Mouse (Mus musculus): ENCODE data around the gene Cpa5. TPM values are rescaled to one million over a fixed set of nuclear protein-coding genes. Genes with fewer than 3 reads are reported as not detected.

The Cpa5 gene
- polyA plus RNA-seq, 1 experiment = 89.5 TPM

DNA sequence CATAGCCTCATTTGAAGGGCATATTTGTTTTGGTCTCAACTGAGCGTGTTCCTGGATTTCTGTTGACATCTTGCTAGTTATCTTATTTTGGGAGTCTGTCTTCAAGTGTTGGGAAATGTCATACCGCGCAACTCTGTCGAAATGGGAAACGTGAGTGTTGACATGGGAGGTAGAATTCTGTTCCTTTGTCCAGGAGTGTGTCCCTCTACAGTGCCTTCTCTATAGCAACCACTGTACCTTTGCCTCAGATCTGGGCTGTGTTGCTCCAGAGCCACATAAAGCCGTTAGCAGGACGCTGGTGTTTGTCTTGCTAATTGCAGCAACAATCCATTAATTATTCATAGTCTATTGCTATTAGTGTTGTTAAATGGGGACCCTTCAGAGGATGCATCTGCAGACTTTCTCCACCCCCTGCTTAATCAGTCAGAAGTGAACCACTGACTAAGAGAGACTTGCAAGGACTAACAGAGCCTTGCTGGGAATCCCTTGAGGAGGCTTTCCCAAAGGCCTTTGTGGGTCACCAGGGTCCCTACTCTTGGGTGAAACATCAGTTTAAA lies 23.8 kb upstream of the Cpa5 start:
- TF ChIP-seq CTCF (IDR thresholded peaks at IDR 0.05; ENCODE audit: control insufficient read depth, insufficient read depth, insufficient replicate concordance, low read depth, low read length) (no peak), POLR2A (IDR thresholded peaks at IDR 0.05; ENCODE audit: control insufficient read depth, low read depth, low read length) (no peak)
- H3K27me3 ChIP-seq (ENCODE audit: control insufficient read depth, insufficient read depth, low read length) = no peaks in the 10 kb centered on the region
- no peaks in the 10 kb centered on the region for H3K36me3 ChIP-seq (ENCODE audit: control insufficient read depth, insufficient read depth, low read length)
- H3K4me1 ChIP-seq (ENCODE audit: control insufficient read depth, insufficient read depth, low read length) = no peaks in the 10 kb centered on the region; the same call in 1 of the 2 replicates
- no peak overlapping the region for H3K4me3 ChIP-seq (ENCODE audit: control insufficient read depth, low read depth, low read length)
- H3K27ac ChIP-seq (ENCODE audit: control insufficient read depth, insufficient read depth, low read depth, low read length) = no peak overlapping the region

DNA sequence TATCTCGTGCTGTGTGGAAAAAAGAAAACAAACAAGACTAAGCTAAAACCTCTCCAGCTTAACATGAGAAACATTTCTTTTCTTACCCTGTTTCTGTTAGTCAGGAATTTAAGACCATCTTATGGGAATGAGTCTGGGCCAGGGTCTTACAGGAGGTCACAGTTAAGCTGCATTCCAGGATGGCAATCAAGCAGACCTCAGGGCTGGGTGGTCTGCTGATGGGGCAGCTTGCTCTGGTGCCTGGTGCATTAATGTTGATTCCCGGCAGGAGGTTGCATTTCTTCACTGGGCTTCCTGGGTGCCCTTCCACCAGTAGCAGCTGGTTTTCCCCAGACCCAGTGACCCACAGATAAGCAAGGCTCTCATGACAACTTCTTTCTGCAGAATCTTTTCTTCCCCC lies 21.0 kb upstream of the Cpa5 start:
- Histone ChIP-seq H3K27ac (ENCODE audit: control insufficient read depth, insufficient read depth, low read depth, low read length) (no peak overlapping the region), H3K4me1 (ENCODE audit: control insufficient read depth, insufficient read depth, low read length) (no peaks in the 10 kb centered on the region; the same call in 1 of the 2 replicates)
- TF ChIP-seq CTCF (IDR thresholded peaks at IDR 0.05; ENCODE audit: control insufficient read depth, insufficient read depth, insufficient replicate concordance, low read depth, low read length) = no peak
- no peak for TF ChIP-seq POLR2A (IDR thresholded peaks at IDR 0.05; ENCODE audit: control insufficient read depth, low read depth, low read length)

DNA sequence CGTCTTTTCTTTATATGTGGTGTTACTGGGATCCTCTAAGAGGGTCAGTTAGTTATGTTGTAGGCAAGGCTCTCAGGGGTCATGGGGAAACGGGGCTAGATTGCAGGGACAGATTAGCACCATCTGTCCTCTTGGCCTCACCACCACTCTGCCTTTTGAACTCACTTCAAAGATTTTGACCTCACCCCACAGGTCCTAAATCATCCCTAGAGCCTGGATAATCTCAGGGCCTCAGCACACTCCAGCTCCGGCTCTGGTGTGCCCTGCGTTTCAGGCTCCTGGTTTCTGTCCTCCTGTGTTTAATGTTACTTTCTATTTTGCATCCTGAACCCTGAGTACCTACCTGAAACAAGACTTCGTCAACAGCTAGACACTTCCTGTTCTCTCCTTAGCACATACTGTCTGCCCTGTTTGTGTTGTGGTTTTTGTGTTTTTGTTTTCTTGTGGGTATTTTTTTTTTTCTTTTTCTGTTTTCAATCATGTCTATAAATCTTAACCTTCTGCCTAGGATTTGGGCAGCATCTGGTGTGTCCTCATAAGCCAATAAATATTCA lies 18.9 kb upstream of the Cpa5 start:
- TF ChIP-seq CTCF (IDR thresholded peaks at IDR 0.05; ENCODE audit: control insufficient read depth, insufficient read depth, insufficient replicate concordance, low read depth, low read length) = no peak
- no peak for TF ChIP-seq POLR2A (IDR thresholded peaks at IDR 0.05; ENCODE audit: control insufficient read depth, low read depth, low read length)

More for the DNA sequence above, 21.0 kb upstream of the Cpa5 start:
- Histone ChIP-seq H3K36me3 (ENCODE audit: control insufficient read depth, insufficient read depth, low read length) (no peaks in the 10 kb centered on the region), H3K27me3 (ENCODE audit: control insufficient read depth, insufficient read depth, low read length) (no peaks in the 10 kb centered on the region), H3K4me3 (ENCODE audit: control insufficient read depth, low read depth, low read length) (no peak overlapping the region)

DNA sequence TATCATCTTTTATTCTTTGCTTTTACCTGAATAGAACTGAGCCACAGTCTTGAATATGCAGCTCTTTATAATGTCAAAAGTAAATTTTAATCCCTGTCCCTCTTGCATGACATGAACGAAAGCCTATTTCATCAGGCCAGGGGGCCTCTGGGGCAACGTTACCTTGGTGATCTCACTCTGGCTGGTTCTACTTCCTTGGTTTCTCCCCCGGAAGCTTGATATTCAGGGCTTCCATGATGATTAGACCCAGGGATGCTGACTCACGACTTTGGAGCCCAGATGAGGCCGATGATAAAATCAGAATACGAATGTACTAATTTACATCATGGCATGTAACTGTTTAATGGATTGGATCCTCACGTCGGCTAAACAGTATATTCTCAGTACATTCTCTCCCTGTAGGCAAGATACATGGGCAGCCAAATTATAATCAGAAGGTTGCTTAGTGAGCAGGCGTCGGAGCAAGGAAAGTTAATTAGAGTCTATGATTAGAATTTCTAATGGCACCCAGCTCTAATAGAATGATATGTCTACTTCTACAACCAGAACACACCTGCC lies 18.3 kb upstream of the Cpa5 start:
- no peak overlapping the region for H3K4me3 ChIP-seq (ENCODE audit: control insufficient read depth, low read depth, low read length)
- no peaks in the 10 kb centered on the region for H3K36me3 ChIP-seq (ENCODE audit: control insufficient read depth, insufficient read depth, low read length)
- H3K4me1 ChIP-seq (ENCODE audit: control insufficient read depth, insufficient read depth, low read length) = no peaks in the 10 kb centered on the region; the same call in 1 of the 2 replicates
- no peaks in the 10 kb centered on the region for H3K27me3 ChIP-seq (ENCODE audit: control insufficient read depth, insufficient read depth, low read length)
- no peak overlapping the region for H3K27ac ChIP-seq (ENCODE audit: control insufficient read depth, insufficient read depth, low read depth, low read length)
- no peak for TF ChIP-seq CTCF (IDR thresholded peaks at IDR 0.05; ENCODE audit: control insufficient read depth, insufficient read depth, insufficient replicate concordance, low read depth, low read length)
- no peak for TF ChIP-seq POLR2A (IDR thresholded peaks at IDR 0.05; ENCODE audit: control insufficient read depth, low read depth, low read length)

More for the DNA sequence above, 18.9 kb upstream of the Cpa5 start:
- no peaks in the 10 kb centered on the region for H3K36me3 ChIP-seq (ENCODE audit: control insufficient read depth, insufficient read depth, low read length)
- H3K27me3 ChIP-seq (ENCODE audit: control insufficient read depth, insufficient read depth, low read length) = no peaks in the 10 kb centered on the region
- no peak overlapping the region for H3K27ac ChIP-seq (ENCODE audit: control insufficient read depth, insufficient read depth, low read depth, low read length)
- H3K4me3 ChIP-seq (ENCODE audit: control insufficient read depth, low read depth, low read length) = no peak overlapping the region
- H3K4me1 ChIP-seq (ENCODE audit: control insufficient read depth, insufficient read depth, low read length) = no peaks in the 10 kb centered on the region; the same call in 1 of the 2 replicates

DNA sequence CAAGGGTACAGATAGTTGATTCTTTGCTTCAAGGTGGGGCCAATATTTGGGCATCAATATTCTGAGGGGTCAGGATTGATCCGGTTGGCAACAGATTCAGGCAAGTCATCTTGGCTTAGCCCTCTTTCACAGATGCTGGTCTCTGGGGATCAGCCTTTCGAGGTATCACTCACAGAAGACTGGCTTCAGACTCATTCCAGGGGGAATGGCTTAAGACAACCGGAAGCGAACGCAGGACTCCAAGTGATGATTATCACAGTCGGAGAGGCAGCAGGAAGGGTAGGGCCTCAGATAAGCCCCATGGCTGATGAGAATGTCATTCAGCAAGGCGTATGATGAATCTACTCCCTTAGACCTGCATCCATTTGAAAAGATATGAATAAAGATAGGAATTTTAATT lies 16.4 kb upstream of the Cpa5 start:
- Histone ChIP-seq H3K27ac (ENCODE audit: control insufficient read depth, insufficient read depth, low read depth, low read length) (no peak overlapping the region), H3K36me3 (ENCODE audit: control insufficient read depth, insufficient read depth, low read length) (no peaks in the 10 kb centered on the region), H3K4me1 (ENCODE audit: control insufficient read depth, insufficient read depth, low read length) (no peaks in the 10 kb centered on the region), H3K4me3 (ENCODE audit: control insufficient read depth, low read depth, low read length) (no peak overlapping the region), H3K27me3 (ENCODE audit: control insufficient read depth, insufficient read depth, low read length) (no peaks in the 10 kb centered on the region)
- TF ChIP-seq CTCF (IDR thresholded peaks at IDR 0.05; ENCODE audit: control insufficient read depth, insufficient read depth, insufficient replicate concordance, low read depth, low read length) (no peak), POLR2A (IDR thresholded peaks at IDR 0.05; ENCODE audit: control insufficient read depth, low read depth, low read length) (no peak)

DNA sequence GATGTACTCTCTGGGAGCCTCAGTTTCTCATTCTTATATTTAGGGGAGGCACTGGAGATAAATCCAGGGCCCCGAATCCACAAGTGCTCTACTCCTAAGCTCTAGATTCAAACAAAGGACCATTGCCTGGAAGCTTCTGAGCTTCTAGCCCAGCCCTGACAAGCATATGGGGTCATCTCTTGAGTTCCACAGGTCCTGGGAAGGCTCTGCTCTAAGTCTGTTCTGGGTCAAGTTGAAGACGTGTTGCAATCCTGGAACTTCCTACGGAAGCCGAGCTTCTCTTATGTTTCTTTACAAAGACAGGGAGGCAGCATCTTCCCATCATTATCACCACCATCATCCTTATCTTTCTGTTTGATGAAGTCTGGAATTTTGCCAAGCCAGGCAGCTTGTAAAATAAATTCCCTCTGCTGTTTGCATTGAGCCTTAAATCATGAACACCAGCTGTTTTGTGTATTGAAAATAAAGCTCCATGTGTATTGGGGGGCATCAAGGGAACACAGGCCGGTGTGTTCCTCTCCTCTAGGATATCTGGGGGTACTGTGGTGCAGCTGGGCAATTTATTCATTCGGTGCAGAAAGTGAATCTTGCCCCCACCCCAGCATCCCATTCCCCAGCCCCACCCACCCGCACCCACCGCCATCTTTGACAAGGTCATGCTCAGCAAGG lies 14.4 kb upstream of the Cpa5 start:
- Histone ChIP-seq H3K27ac (ENCODE audit: control insufficient read depth, insufficient read depth, low read depth, low read length) (no peak overlapping the region), H3K4me3 (ENCODE audit: control insufficient read depth, low read depth, low read length) (no peak overlapping the region), H3K27me3 (ENCODE audit: control insufficient read depth, insufficient read depth, low read length) (no peaks in the 10 kb centered on the region), H3K36me3 (ENCODE audit: control insufficient read depth, insufficient read depth, low read length) (no peaks in the 10 kb centered on the region), H3K4me1 (ENCODE audit: control insufficient read depth, insufficient read depth, low read length) (no peaks in the 10 kb centered on the region)
- TF ChIP-seq CTCF (IDR thresholded peaks at IDR 0.05; ENCODE audit: control insufficient read depth, insufficient read depth, insufficient replicate concordance, low read depth, low read length) (no peak), POLR2A (IDR thresholded peaks at IDR 0.05; ENCODE audit: control insufficient read depth, low read depth, low read length) (no peak)

DNA sequence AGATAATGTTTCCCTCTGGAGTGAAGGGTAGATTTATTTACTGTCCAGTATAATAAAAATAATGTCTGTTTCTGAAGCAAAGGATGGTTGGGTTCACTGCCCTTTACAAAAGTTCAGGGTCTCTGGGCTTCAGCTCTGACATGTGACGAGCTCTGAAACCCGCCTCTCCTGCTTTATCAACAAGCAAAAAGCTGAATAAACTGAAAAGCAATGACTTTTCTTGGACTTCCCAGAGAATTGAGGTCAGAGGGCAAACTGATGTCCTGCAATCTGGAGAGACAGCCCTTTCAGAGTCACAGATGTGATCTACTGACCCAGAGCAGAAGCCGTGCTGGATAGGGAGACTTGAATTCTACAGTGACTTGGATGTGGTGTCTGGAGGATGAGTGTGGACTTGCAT lies 10.8 kb upstream of the Cpa5 start:
- H3K36me3 ChIP-seq (ENCODE audit: control insufficient read depth, insufficient read depth, low read length) = no peaks in the 10 kb centered on the region
- H3K27ac ChIP-seq (ENCODE audit: control insufficient read depth, insufficient read depth, low read depth, low read length) = no peak overlapping the region
- H3K27me3 ChIP-seq (ENCODE audit: control insufficient read depth, insufficient read depth, low read length) = no peaks in the 10 kb centered on the region
- H3K4me1 ChIP-seq (ENCODE audit: control insufficient read depth, insufficient read depth, low read length) = no peaks in the 10 kb centered on the region
- H3K4me3 ChIP-seq (ENCODE audit: control insufficient read depth, low read depth, low read length) = no peak overlapping the region
- TF ChIP-seq POLR2A (IDR thresholded peaks at IDR 0.05; ENCODE audit: control insufficient read depth, low read depth, low read length) (no peak), CTCF (IDR thresholded peaks at IDR 0.05; ENCODE audit: control insufficient read depth, insufficient read depth, insufficient replicate concordance, low read depth, low read length) (no peak)
